Mouse (Mus musculus) B cell, adult 2 months (primary cell): ENCODE results near the gene Syne2.

ENCODE experiments used
- DNase-seq, 2 experiments: peaks; one replicate each; pipeline ENCODE4 v3.0.0; 2022

Syne2 gene

DNA sequence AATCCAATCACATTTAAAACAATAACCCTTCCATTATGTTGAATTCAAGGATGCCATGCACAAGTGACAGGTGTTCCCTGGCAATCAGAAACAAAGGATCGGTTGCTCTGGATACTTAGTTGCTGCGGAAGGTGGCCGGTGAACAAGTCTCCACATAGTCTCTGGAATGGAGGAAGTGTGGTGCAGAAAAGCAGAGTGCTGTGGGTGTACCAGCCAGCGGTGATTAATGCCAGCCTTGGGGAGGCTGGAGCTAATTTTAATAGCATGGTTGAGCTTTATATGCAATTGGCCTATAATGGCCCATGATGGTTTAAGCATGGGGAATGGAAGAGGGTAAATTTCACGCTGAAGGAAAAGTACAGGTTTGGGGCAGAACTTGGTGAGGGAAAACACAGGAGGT is 11.7 kb downstream of the Syne2 start:
- no peak for DNase-seq

GRCm38 (mm10) chr12:75833149-75833959 is 15.4 kb downstream of the Syne2 start:
- DNase-seq, result peak; percentile 3 to 7

DNA sequence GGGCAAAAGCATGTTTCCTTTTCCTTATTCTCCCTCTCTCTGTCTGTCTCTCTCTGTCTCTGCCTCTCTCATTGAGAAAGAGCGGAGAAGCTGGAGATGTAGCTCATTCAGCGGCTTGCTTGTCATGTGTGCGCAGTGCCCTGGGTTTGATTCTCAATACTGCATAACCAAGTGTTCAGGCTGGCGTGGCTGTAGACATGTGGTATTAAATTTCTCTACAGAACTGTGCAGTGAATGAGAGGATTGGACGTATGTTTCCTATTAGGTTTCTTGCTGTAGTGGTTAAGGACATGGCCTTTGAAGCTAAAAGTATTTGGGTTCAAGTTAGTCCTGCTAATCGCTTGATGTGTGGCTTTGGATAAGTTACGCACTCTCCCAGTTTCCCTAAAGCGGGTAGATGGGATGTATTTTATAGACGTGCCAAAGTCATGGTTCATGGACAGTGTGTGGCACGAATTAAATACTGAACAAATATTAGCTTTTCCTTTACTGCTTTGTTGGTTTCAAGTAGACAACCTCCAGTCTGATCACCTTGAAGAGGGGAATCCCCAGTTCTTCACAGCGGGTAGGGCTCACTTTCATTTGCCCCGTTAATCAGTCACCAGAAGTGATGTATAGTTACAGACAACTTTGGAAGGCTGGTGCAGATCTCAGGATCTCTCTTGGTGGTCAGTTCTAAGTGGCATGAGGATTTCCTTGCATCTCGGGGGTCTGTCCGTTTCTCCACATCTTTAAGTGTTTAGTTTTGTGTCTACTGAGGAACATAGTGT is 16.2 kb downstream of the Syne2 start:
- peak; percentile 17 to 19 for DNase-seq

DNA sequence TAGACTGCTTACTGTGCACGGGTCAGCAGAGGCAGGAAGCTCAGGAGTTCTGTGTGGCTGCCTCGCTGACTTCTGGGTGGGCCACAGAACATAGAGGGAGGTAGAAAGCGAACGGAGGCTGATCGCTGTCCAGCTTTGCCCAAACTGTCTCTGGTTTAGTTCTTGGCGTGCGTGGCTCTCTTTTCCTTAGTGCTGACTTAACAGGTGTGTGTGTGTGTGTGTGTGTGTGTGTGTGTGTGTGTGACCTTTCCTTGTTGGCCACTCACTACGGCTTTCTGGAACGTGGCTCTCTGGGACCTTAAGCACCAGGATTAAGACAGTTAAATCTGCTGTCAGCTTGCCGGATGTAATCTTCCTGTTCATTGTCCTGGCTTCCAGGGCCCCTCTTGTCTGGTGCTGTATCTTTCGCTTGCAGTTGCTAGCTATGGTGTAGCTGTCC is 18.6 kb downstream of the Syne2 start:
- peak; percentile 16 to 19 for DNase-seq

DNA sequence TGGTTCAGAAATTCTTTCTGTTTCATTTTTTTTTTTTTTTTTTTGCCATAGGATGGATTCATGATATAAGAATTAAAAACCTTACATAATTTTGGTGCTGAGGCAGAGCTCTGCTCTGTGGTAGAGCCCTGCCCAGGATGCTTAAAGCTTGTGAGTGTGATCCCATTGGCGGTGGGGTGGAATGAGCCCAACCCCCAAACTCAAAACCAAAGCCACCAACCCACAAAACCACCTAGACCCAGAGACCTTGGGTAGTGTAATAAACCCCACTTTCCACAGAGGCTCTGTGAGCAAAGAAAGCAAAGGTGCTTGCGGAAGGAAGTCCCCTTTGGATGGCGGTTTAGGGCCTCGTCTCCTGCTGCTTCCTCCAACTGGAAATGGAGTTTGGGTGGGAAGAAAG is 19.5 kb downstream of the Syne2 start:
- DNase-seq, result no peak

GRCm38 (mm10) chr12:75839083-75839736 is 21.3 kb downstream of the Syne2 start:
- no peak for DNase-seq

GRCm38 (mm10) chr12:75841183-75841582 is 23.2 kb downstream of the Syne2 start:
- DNase-seq, result no peak

GRCm38 (mm10) chr12:75844311-75844710 is 26.4 kb downstream of the Syne2 start:
- DNase-seq, result no peak

GRCm38 (mm10) chr12:75845070-75845469 is 27.1 kb downstream of the Syne2 start:
- no peak for DNase-seq

DNA sequence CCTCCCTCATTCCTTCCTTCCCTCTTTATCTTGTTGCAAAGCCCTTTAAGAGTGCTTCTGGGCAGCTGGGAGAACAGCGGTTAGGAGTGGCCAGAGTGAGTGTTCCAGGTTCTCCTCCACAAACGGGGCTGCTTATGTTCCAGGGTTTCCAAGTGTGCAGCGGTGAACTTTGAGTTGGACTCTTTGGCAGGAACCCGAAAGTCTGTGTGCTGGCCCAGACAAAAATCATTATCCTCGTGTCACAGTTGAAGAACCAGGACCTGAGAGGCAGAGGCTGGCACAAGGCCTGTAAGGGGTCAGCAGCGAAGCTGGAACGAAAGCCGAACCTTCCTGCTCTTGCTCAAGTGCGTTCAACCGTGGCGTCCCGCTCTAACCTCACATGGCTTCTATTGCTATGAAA is 28.6 kb downstream of the Syne2 start:
- DNase-seq, result no peak

GRCm38 (mm10) chr12:75850205-75850604 is 32.3 kb downstream of the Syne2 start:
- no peak for DNase-seq

- no peak for DNase-seq
Measured at GRCm38 (mm10) chr12:75851481-75851880, 33.5 kb downstream of the Syne2 start.

GRCm38 (mm10) chr12:75852384-75852783 is 34.5 kb downstream of the Syne2 start:
- DNase-seq, result no peak

GRCm38 (mm10) chr12:75853559-75853958 is 35.6 kb downstream of the Syne2 start:
- no peak for DNase-seq

DNA sequence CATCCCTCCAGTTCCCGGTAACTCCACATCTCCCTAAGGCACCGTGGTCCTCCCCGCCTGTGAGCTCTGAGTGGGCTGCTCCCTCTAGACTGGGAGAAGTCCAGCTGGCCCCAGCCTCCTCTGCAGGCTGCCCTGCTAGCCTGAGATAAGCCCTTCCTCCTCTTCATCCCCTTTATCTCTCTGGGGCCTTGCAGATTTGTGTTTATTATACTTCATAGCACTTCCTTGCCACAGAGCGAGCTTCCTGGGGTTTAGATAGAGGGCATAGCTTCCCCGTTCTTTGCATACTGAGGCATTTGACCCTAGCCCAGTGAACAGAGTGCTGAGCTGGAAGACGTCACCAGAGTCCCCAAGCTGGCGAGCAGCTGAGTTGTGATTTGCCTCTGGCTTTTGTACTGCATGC is 37.1 kb downstream of the Syne2 start:
- DNase-seq, result no peak

DNA sequence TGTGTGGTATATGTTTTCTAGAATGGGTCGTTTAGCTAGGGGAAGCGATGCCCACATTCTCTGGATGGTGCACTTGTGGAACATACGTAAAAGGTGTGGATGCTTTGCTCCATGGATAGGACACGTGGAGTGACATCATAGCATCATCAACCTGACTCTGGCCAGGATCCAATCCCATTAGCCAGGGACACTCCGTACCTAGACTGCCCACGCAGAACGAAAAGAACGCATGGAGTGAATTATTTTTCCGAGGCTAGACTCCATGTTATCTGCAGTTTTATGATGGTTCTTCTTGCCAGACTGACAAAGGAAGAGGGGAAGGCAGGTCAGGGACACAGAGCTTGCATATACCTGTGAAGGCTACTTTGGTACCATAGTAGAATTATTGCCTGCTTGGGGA is 37.7 kb downstream of the Syne2 start:
- no peak for DNase-seq

DNA sequence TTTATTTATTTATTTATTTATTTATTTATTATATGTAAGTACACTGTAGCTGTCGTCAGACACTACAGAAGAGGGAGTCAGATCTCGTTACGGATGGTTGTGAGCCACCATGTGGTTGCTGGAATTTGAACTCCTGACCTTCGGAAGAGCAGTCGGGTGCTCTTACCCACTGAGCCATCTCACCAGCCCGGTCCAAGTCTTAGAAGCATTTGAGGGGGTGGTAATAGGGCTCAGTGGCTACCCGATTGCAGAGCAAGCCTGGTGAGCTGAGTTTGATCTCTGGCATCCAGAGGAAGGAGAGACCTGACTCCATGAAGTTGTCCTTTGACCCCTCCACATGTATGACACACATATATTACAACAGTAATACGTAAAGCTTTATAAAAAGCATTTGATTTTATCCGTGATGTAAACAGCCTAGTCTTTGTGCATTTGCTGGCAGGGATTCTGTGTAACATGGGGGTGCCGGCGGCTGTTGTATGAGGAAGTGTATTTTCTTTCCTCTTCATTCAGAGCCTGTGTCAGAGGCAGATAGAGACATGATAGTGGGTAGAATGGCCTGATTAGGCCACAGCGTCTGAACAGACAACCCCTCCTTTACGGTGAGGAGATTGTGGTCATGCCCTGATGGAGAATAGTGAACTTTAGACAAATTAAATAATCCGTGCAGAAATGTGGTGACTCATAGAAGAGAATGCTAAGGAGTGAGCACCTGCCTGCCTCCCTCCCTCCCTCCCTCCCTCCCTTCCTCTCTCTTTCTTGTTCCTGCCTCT is 38.3 kb downstream of the Syne2 start:
- no peak for DNase-seq

- no peak for DNase-seq
Measured at GRCm38 (mm10) chr12:75859936-75860335, 42.0 kb downstream of the Syne2 start.

- no peak for DNase-seq
Measured at GRCm38 (mm10) chr12:75860843-75861242, 42.9 kb downstream of the Syne2 start.

DNA sequence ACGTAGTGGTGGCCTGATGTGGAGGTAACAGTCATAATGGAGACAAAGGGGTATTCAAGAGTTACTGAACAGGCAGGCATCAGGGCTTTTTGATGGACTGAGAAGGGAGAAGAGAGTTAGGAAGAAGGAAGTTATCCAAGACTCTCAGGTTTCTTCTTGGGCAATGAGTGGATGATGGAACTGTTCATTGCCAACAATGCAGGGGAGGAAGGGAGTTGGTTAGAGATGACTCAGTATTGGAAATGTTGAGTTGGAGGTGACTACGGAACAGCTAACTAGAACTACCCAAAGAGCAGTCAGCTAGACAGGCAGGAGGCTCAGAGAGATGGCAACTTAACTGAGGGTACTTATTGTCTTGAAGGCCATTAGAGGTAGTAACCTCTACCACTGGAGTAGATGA is 47.2 kb downstream of the Syne2 start:
- DNase-seq, result no peak

DNA sequence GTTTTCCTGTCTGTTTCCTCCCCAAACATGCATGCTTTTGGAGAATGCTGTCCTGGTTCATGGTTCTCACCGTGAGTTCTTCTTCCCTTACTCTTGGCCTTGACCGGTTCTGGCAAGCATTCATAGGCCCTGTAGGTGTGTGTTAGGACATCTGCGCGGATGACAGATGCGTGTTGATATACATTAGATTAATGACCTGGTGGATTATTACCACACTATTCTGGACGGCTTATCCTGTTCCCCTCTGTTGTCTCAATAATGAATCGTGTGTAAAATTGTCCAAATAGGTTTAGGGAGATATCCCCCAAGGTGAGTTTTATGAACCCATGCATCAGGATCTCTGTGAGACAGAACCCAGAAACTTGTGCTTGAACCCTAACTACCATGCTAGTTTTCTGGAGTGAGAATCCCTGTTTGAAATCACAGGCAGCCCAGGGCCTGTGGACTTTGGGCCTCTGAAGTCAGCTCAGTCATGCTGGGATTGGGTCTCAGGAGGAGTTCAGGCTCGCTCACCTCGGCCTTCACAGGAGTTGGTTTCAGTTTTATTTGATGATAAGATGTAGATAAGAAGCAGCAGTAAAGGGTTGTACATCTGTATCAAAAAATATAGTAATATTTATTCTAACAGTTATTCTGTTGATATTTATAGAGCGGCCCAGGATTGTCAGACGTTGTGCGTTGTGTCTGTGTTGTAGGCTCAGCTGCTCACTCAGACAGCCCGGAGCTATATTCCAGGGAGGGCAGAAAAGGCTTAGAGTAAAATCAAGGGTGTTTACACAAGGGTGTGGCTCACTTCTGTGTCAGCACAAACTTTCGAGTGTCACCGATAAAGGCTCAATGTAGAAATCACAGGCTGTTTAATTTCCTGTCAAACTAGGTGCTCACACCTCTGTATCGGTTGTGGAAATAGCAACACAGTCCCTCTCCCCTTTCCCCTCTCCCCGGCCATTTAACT is 48.8 kb downstream of the Syne2 start:
- no peak for DNase-seq
